Mouse (Mus musculus) heart, postnatal 36 days (tissue): Measurements from ENCODE around the gene Rassf2. TPM values are rescaled to one million over a fixed set of nuclear protein-coding genes. Genes with fewer than 3 reads are reported as not detected.
A peak's percentile ranks its signal among the peaks of the same experiment; 100 is the strongest.

ENCODE experiments used
- DNase-seq, 2 experiments: peaks; one replicate each; pipeline ENCODE4 v3.0.0; 2021 to 2022
- intact Hi-C: fragments of 180-260 bp; cut with DNase I; formaldehyde crosslinking; loops from one replicate; pipeline ENCODE4 v1.15.1; 2025
- total RNA-seq, 2 experiments: library from RNA; stranded (reverse); gene quantifications; 2 replicates each; pipeline ENCODE4 v1.2.3; 2021

Rassf2 gene
- total RNA-seq, 2 experiments from 2014 or later = 8.5 to 9.5 TPM

DNA sequence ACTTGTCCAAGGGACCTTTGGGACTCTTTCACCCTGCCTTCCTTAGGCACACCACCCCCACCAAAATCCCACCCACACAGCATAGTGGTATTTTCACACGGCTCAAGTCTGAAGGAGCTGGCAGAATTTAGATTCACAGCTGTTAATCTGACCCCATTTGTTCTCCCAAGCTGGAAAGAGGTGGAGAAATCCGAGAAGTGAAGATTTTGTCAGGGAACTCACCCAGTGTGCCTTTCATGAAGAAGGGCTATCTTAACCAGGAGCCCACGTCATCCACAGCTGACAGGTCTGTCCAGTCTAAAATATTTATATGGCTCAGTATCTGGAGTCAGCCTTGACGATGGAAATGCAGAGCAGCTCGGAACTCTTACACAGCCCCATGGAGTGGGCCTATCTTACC lies 6.3 kb upstream of the Rassf2 start:
- intact Hi-C loops = no loop called here
- DNase-seq = no peak

DNA sequence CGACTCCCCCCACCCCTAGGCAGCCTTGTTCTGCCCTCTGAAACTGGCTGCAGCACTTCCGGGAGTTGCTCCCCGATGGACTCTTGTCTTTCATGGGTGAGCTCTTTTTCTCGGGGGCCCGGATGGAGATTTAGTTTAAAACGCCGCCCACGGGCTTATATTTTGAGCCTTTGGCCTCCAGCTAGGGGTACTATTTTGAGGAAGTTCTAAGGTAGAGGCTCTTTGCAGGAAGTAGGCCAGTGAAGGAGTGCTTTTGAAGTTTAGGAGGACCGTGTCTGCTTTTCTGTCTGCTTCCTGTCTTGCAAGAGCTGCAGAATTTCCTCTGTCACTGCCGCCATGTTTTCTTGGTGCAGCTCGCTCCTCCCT lies 5.4 kb upstream of the Rassf2 start:
- no peak for DNase-seq
- intact Hi-C loops = no loop called here

GRCm38 (mm10) chr2:132034590-132035469 lies 4.8 kb upstream of the Rassf2 start:
- intact Hi-C loops = no loop called here

GRCm38 (mm10) chr2:132031364-132032095 lies 1.5 kb upstream of the Rassf2 start:
- no peak for DNase-seq
- intact Hi-C loops = no loop called here

More at GRCm38 (mm10) chr2:132034590-132035469, 4.8 kb upstream of the Rassf2 start:
- no peak for DNase-seq

DNA sequence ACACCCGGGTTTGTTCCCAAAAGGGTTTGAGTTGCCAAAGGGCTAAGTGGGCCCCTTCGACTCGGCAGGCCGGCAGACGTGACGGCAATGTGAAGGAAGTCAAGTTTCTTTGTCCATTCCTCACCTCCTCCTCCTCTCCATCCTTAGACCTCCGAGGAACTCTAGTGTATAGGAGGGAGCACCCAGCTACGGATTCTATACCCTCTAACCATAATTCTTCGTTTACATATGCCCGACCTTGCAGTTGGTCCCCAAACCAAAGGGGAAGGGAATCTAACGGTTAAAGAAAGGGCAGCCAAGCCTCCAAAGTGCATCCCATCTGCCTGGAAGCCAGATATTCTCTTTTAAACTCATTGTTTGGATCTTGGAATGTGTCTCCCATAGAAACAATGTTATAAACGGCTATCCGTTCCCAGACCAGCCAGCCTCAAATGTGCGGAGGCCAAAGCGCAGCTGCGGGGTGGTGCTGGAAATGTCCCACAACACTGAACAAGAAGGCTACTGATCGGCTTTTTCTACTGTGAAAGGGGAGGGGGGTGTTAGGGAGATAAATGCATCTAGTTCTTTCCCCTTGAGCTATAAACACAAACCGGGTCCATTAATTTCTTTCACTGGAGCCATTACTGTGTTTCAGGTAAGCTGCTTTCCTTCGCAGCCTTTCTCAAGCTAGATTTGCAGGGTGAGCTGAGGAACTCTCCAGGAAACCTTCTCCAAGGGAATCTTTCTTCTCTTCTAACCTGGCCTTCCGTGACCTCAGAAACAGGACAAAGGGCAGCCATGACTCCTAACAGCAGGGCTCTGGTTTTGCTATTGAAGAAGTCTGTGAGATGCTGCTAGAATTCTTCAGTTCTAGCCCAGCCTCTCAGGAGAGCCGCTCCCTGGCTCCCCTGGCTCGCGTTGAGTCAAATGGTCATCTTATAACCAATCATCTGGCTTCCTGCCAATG lies 633 bp upstream of the Rassf2 start:
- intact Hi-C loops = no loop called here
- no peak for DNase-seq

- intact Hi-C loops = no loop called here
- peak; percentile 54 to 63 for DNase-seq
Observed at GRCm38 (mm10) chr2:132028894-132029605, 1.0 kb downstream of the Rassf2 start.

GRCm38 (mm10) chr2:132028107-132028506 lies 2.0 kb downstream of the Rassf2 start:
- no peak for DNase-seq
- intact Hi-C loops = no loop called here

DNA sequence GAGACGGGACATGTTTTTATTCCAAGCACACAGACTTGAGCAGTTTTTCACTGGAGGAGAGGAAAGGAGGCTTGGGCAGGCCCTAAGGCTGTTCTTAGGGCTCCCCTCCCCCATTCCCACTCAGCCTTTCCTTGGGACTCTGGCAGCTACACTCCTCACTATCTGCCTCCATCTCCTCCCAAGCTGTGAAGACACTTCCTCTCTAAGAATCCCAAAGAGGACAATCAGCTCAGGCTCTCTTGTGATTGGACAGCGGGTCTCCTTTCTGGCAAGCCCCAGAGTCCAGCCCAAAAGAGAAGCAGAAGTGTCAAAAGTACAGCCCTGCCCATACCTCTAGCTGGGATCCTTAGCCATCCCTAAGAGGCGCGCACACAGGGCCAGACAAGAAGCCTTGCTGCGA lies 2.7 kb downstream of the Rassf2 start:
- DNase-seq = no peak
- intact Hi-C loops = no loop called here

- no peak for DNase-seq
- intact Hi-C loops = no loop called here
Observed at GRCm38 (mm10) chr2:132024028-132024427, 6.0 kb downstream of the Rassf2 start.

- intact Hi-C loops = no loop called here
- no peak for DNase-seq
Observed at GRCm38 (mm10) chr2:132022621-132023020, 7.4 kb downstream of the Rassf2 start.

DNA sequence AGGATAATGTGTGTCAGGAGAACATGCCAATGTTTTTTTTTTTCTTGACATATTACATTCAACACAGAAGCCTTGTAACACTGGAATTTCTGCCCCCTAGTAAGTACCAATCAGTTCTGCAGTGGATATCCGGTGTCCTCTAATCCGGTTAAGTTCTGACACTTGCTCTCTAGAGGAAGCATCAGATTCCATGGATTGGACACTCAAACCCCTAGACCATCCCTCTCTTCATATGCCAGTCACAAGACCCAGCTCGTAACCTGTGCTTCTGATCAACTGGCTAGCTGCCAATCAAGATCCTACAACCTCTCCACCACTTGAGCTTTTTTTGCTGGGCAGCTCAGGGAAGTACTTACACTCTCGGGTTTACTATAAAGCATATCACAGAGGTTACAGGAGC lies 8.4 kb downstream of the Rassf2 start:
- intact Hi-C loops = no loop called here
- no peak for DNase-seq

DNA sequence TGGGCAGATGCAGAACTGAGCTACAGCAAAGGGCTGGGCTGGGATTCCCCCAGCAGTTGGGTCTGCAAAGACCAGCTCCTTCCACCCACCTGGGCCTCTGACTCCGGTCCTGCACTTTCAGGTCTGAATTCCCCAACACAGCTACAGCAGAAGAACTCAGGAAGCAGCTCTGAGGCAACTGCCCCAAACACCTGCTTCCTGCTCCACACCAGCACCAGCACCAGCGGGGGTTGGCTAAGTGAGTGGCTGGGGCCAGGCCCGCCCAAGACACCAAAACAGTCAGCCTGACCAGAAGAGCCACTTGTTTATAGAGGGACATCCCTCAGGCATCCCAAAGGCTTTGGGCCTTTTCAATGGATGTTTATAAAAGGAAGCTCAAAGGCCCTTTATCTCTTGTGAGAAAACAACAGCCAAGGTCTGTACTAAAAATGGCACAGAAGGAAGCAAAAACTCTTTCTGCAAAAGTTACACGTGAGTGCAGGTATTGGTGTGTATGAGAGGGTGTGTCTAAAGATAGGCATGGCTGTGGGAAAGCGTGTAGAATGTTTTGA lies 9.0 kb downstream of the Rassf2 start:
- DNase-seq = peak; percentile 34 to 51
- intact Hi-C loops = no loop called here

- DNase-seq = no peak
- intact Hi-C loops = no loop called here
Observed at GRCm38 (mm10) chr2:132020420-132020819, 9.6 kb downstream of the Rassf2 start.

DNA sequence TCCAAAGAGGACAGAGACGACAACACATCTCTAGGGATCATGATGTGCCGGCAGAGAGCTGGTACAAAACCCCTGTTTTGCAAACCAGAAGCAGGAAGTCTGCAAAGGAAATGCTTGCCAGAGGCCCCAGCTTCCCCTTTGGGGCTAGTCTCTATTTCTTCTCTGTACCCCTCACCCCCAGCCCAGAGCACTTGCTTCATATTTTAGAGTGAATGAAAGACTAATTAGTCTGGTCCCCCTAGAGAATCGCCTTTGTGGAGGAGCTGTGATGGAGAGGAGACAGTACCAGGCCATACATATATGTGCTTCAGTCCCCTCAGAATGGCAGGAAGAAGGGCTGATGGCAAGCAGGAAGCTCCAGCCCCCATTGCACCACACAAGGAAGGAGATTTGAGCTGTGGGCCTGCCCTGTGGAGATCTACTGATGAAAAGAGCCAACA lies 10.7 kb downstream of the Rassf2 start:
- intact Hi-C loops = no loop called here
- no peak for DNase-seq

DNA sequence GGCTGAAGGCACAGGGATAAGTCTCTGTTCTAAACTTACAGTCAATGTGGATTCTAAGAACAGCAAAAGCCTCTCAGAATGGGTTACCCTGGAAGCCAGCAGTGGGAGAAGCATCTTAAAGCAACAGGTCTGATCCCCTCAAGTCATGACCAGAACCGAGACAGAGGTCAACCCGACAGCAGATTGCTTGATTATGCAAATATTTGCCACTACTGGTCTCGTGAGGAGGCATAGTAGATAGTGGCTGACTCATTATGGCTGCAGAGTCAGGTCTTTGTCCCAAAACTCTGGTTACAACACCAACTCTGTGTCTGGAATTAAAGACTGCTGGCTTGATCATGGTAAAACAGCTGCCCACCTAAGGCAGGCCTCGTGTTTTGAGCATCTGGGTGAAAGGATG lies 11.9 kb downstream of the Rassf2 start:
- intact Hi-C loops = no loop called here
- DNase-seq = no peak

- DNase-seq = peak; percentile 56 to 66
- intact Hi-C loops = no loop called here
Observed at GRCm38 (mm10) chr2:132017611-132018010, 12.4 kb downstream of the Rassf2 start.

DNA sequence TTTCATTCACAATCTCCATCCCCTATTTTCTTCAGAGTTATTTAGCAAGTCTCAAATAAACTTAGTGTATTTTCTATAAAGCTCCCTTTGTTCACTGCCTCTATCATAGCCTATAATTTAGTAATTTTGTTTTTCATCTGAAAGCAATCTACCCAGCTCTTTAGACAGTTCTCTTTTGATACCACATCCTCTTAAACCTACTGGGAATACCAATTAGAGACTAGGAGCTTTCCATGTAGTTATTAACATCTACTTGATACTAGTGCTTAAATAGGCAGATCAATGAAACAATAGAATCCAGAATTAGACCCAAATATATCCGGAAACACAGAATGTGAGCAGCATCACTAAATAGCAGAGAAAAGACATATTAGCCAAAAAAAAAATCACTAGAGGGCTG lies 14.0 kb downstream of the Rassf2 start:
- intact Hi-C loops = no loop called here
- no peak for DNase-seq

GRCm38 (mm10) chr2:132013152-132013551 lies 16.9 kb downstream of the Rassf2 start:
- intact Hi-C loops = no loop called here

DNA sequence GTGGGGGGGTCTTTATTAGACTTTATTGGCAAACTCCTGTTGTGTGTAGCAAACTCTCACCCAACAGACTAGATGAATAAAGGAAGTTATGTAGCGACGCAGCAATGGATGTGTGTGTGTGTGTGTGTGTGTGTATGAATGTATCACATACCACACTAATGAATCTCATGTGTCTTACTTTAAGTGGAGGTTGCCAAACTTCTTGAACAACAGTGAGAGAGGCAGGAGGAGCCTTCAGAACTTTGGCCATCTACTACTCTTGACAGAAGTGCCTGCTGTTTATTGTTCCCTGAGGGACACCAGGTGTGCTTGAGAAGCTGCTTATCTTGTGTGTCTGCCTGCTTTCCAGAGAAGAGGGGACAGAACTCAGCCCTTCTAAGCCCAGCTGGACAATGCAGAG lies 19.3 kb downstream of the Rassf2 start:
- no peak for DNase-seq
- intact Hi-C loops = no loop called here

More at GRCm38 (mm10) chr2:132013152-132013551, 16.9 kb downstream of the Rassf2 start:
- DNase-seq = no peak

DNA sequence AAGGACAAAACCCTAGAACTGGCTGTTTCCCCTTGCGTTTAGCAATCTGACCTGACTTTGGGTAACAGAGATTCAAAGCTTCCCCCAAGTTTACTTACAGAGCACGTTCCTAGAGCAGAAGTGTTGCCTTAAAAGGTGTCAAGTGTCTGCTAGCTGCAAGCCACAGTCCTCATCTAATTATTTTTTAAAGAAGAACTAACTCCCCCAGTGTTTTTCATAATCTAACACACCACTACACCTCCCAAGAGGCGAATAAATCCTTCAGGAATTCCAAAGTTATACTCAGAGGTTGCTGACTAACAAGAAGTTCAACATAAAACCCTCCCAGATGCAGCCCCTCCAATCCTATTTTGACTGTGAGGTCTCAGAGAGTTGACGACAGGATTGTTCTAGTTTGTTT lies 21.9 kb downstream of the Rassf2 start:
- DNase-seq = no peak
- intact Hi-C loops = no loop called here
